Mouse (Mus musculus) CD8-positive naive resting alpha-beta T cell, adult 2 months (primary cell): Measurements from ENCODE around the gene Klhdc10.
"Not testable (repeated sequence)": the region's sequence is repeated elsewhere in the genome, so short reads cannot be mapped to it uniquely, and the experiment has no call there.

Experiments
- DNase-seq, 2 experiments: peaks; one replicate each; pipeline ENCODE4 v3.0.0; 2022; ENCODE audit warnings: low read depth in 2 of 2, low spot score in 2 of 2

Klhdc10 gene

GRCm38 (mm10) chr6:30401308-30402015, at the start of gene Klhdc10:
Klhdc10 (plus strand) TSS chr6:30401868.
- DNase-seq = peak; percentile 100

- DNase-seq = peak in 1 of 2 experiments; percentile 48
These were observed 48.9 kb upstream of the Klhdc10 start for GRCm38 (mm10) chr6:30352762-30353161.

GRCm38 (mm10) chr6:30353661-30354060, 48.0 kb upstream of the Klhdc10 start:
- DNase-seq = no peak

- DNase-seq = peak in 1 of 2 experiments; percentile 40
These were observed 46.9 kb upstream of the Klhdc10 start for GRCm38 (mm10) chr6:30354760-30355159.

- no peak for DNase-seq
These were observed 46.0 kb upstream of the Klhdc10 start for GRCm38 (mm10) chr6:30355701-30356100.

- DNase-seq = no peak
These were observed 45.5 kb upstream of the Klhdc10 start for GRCm38 (mm10) chr6:30356161-30356560.

GRCm38 (mm10) chr6:30356680-30357079, 45.0 kb upstream of the Klhdc10 start:
- no peak for DNase-seq

- DNase-seq = peak; percentile 80 to 88
These were observed 44.0 kb upstream of the Klhdc10 start for GRCm38 (mm10) chr6:30357561-30358177.

GRCm38 (mm10) chr6:30359762-30360509, 41.7 kb upstream of the Klhdc10 start:
- DNase-seq = no peak

- DNase-seq = no peak
These were observed 37.9 kb upstream of the Klhdc10 start for GRCm38 (mm10) chr6:30363808-30364207.

- no peak for DNase-seq
These were observed 32.4 kb upstream of the Klhdc10 start for GRCm38 (mm10) chr6:30369291-30369690.

GRCm38 (mm10) chr6:30372627-30373369, 28.9 kb upstream of the Klhdc10 start:
- no peak for DNase-seq

GRCm38 (mm10) chr6:30374731-30375510, 26.7 kb upstream of the Klhdc10 start:
- DNase-seq = no peak

GRCm38 (mm10) chr6:30375791-30376190, 25.9 kb upstream of the Klhdc10 start:
- no peak for DNase-seq

GRCm38 (mm10) chr6:30381116-30381515, 20.6 kb upstream of the Klhdc10 start:
- no peak for DNase-seq

GRCm38 (mm10) chr6:30390271-30390670, 11.4 kb upstream of the Klhdc10 start:
- not testable (repeated sequence) for DNase-seq

GRCm38 (mm10) chr6:30390714-30391697, 10.7 kb upstream of the Klhdc10 start, which contains the start of gene Zc3hc1:
Zc3hc1 (minus strand) TSS chr6:30391028.
- peak; percentile 76 to 84 for DNase-seq

GRCm38 (mm10) chr6:30391996-30392395, 9.7 kb upstream of the Klhdc10 start:
- no peak for DNase-seq

GRCm38 (mm10) chr6:30400146-30400545, 1.5 kb upstream of the Klhdc10 start:
- no peak for DNase-seq
